Mouse (Mus musculus) cerebellum, adult 2 months (tissue): ENCODE data around the gene Ppp4c. TPM values are rescaled to one million over a fixed set of nuclear protein-coding genes. Genes with fewer than 3 reads are reported as not detected.
A peak's percentile ranks its signal among the peaks of the same experiment; 100 is the strongest.

Source experiments
- DNase-seq, 2 experiments: peaks; one replicate each; pipeline ENCODE4 v3.0.0; 2021
- H3K27ac ChIP-seq: fragments of 200-500 bp; 2 replicates; pipeline ENCODE4 v1.5.1; 2012; ENCODE audit warnings: low read length, control low read depth, inconsistent platforms; ENCODE audit not compliant: insufficient read depth
- H3K27me3 ChIP-seq: fragments of 200-500 bp; 2 replicates; pipeline ENCODE4 v1.6.1; 2012; ENCODE audit warnings: inconsistent platforms, mild to moderate bottlenecking, low read length, moderate library complexity; ENCODE audit not compliant: control insufficient read depth, insufficient read depth
- H3K4me1 ChIP-seq: fragments of 200-500 bp; 2 replicates; pipeline ENCODE4 v1.6.1; 2011; ENCODE audit warnings: low read length; ENCODE audit not compliant: control insufficient read depth, insufficient read depth
- H3K4me3 ChIP-seq: fragments of 200-500 bp; replicated peaks from 2 replicates; pipeline ENCODE3; 2011; ENCODE audit warnings: mild to moderate bottlenecking, low read depth, low read length, control low read depth; ENCODE audit not compliant: insufficient read depth
- CTCF ChIP-seq: fragments of 200-500 bp; IDR thresholded peaks from 2 replicates; pipeline ENCODE4 v1.5.1; 2011; ENCODE audit warnings: low read depth, mild to moderate bottlenecking, control low read depth, low read length, moderate library complexity, borderline replicate concordance; ENCODE audit not compliant: insufficient read depth
- POLR2A ChIP-seq: fragments of 200-500 bp; IDR thresholded peaks from 2 replicates; pipeline ENCODE4 v1.6.1; 2011; ENCODE audit warnings: low read length, control low read depth, borderline replicate concordance; ENCODE audit not compliant: insufficient read depth
- WGBS: fragments of 180-500 bp; shearing (Covaris S2); methylation state at CpG from one replicate; pipeline ENCODE4 v1.1.7; 2018; 5-methylcytosine and 5-hydroxymethylcytosine counted together
- polyA plus RNA-seq: library from polyadenylated mRNA; depleted of rRNA; stranded (reverse); fragments of >200 nt; gene quantifications from 2 replicates; pipeline ENCODE4 v1.2.3, GENCODE M21; 2012; rRNA removed

Gene Ppp4c
- polyA plus RNA-seq = 110 and 119 TPM in 2 replicates

- Histone ChIP-seq H3K4me3 (peak within 1 kb of the TSS; percentile 68), H3K27ac (no peak within 1 kb of the TSS; the same call in 1 of the 2 replicates), H3K27me3 (no peaks in the 10 kb centered on the region), H3K4me1 (peaks cover 12% of the 10 kb centered on the region)
- no peak for TF ChIP-seq CTCF
- peak; percentile 66; the same call in 1 of the 2 replicates for TF ChIP-seq POLR2A
- whole genome bisulfite sequencing = under 1% methylated on average over 73 of the region's 83 CpGs
- DNase-seq = peak; percentile 95 to 97
Observed at GRCm38 (mm10) chr7:126791851-126792720, at the start of gene Ppp4c. TSS of gene Ppp4c (minus strand) at chr7:126792496.

- H3K4me3 ChIP-seq = no peak overlapping the region
- 79% methylated on average over 1 of the region's 1 CpGs for WGBS
- 0 out of 2 replicates have a peak, but pooled peaks cover 5% of the 10 kb centered on the region for H3K4me1 ChIP-seq
- DNase-seq = no peak
- no peak overlapping the region for H3K27ac ChIP-seq
- TF ChIP-seq POLR2A = no peak
- no peak for TF ChIP-seq CTCF
- no peaks in the 10 kb centered on the region for H3K27me3 ChIP-seq
Observed at GRCm38 (mm10) chr7:126833294-126833693, 41.0 kb upstream of the Ppp4c start.

- TF ChIP-seq CTCF = peak; percentile 95
- no peak for TF ChIP-seq POLR2A
- H3K27me3 ChIP-seq = no peaks in the 10 kb centered on the region
- no peak overlapping the region for H3K27ac ChIP-seq
- DNase-seq = peak; percentile 83 to 86
- WGBS = 2% methylated on average over 21 of the region's 21 CpGs
- peak overlapping the region; percentile 49 for H3K4me3 ChIP-seq
- H3K4me1 ChIP-seq = peaks cover 11% of the 10 kb centered on the region; the same call in 1 of the 2 replicates
Observed at GRCm38 (mm10) chr7:126832036-126832598, 39.8 kb upstream of the Ppp4c start.

GRCm38 (mm10) chr7:126831539-126831938 lies 39.2 kb upstream of the Ppp4c start, which contains the start of gene 4930451I11Rik:
TSS of gene 4930451I11Rik (minus strand) at chr7:126831639.
- peaks cover 12% of the 10 kb centered on the region; the same call in 1 of the 2 replicates for H3K4me1 ChIP-seq
- WGBS = 55% methylated on average over 5 of the region's 5 CpGs
- H3K27me3 ChIP-seq = no peaks in the 10 kb centered on the region
- TF ChIP-seq POLR2A (no peak), CTCF (no peak)
- no peak within 1 kb of the TSS for H3K27ac ChIP-seq
- DNase-seq = no peak
- peak within 1 kb of the TSS; percentile 49 for H3K4me3 ChIP-seq

DNA sequence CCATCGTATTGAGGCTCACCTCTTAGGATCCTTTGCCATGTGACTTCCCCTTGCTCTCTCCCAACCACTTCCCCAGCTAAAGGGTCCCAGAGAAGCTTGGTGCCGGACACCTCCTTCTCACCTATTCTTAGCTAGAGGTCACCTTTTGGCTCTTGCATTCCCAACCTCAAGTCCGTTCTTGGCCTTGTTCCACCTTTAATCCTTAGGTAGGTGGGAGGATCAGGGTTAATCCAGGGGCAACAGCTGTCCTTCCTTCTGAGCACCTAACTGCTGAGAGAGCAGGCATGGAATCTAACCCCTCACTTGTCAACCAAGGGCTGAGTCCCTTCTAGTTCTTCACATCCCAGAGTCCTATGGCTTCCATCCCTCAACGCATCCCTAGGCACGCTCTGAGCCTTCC lies 33.7 kb upstream of the Ppp4c start:
- 47% methylated on average over 5 of the region's 5 CpGs for WGBS
- Histone ChIP-seq H3K4me3 (peak overlapping the region; percentile 8), H3K4me1 (peaks cover 35% of the 10 kb centered on the region), H3K27me3 (no peaks in the 10 kb centered on the region), H3K27ac (peak overlapping the region; percentile 32; the same call in 1 of the 2 replicates)
- TF ChIP-seq CTCF (no peak), POLR2A (no peak)
- DNase-seq = no peak

GRCm38 (mm10) chr7:126825403-126825802 lies 33.1 kb upstream of the Ppp4c start:
- Histone ChIP-seq H3K4me1 (peaks cover 35% of the 10 kb centered on the region), H3K27ac (0 out of 2 replicates have a peak overlapping the region, but pooled peaks have one; percentile 32), H3K4me3 (peak overlapping the region; percentile 41), H3K27me3 (no peaks in the 10 kb centered on the region)
- no peak for DNase-seq
- 6% methylated on average over 8 of the region's 8 CpGs for WGBS
- TF ChIP-seq CTCF (no peak), POLR2A (no peak)

- Histone ChIP-seq H3K4me3 (peak overlapping the region; percentile 66), H3K27ac (peak overlapping the region; percentile 20), H3K27me3 (no peaks in the 10 kb centered on the region), H3K4me1 (peaks cover 35% of the 10 kb centered on the region)
- 3% methylated on average over 10 of the region's 10 CpGs for WGBS
- peak in 1 of 2 experiments; percentile 62 for DNase-seq
- TF ChIP-seq CTCF = no peak
Observed at GRCm38 (mm10) chr7:126823940-126824339, 31.6 kb upstream of the Ppp4c start.

- TF ChIP-seq CTCF (no peak), POLR2A (peak; percentile 61; the same call in 1 of the 2 replicates)
- WGBS = 0% methylated on average over 8 of the region's 19 CpGs
- Histone ChIP-seq H3K4me3 (peak overlapping the region; percentile 66), H3K27ac (peak overlapping the region; percentile 91), H3K4me1 (peaks cover 33% of the 10 kb centered on the region), H3K27me3 (no peaks in the 10 kb centered on the region)
- DNase-seq = peak; percentile 69 to 71
Observed at GRCm38 (mm10) chr7:126823202-126823711, 31.0 kb upstream of the Ppp4c start.
